Mouse (Mus musculus) hindbrain, embryonic 16.5 days (tissue): Measurements from ENCODE around the gene Hist1h4i. TPM values are rescaled to one million over a fixed set of nuclear protein-coding genes. Genes with fewer than 3 reads are reported as not detected.

Experiments used
- ATAC-seq: fragments of 200-750 bp; cut with Nextera tagmentation; 2 replicates; pipeline ENCODE4 v1.8.0; 2017; ENCODE audit warnings: moderate TSS enrichment, moderate library complexity
- H3K27ac ChIP-seq: fragments of 300-500 bp; sonication (generic); 2 replicates; pipeline ENCODE4 v1.5.1; 2014; ENCODE audit warnings: low read depth, mild to moderate bottlenecking, control low read depth, low read length, moderate library complexity
- H3K27me3 ChIP-seq: fragments of 300-500 bp; sonication (generic); replicated peaks from 2 replicates; pipeline ENCODE4 v1.6.1; 2014; ENCODE audit warnings: low read length; ENCODE audit not compliant: control insufficient read depth, insufficient read depth
- H3K36me3 ChIP-seq: fragments of 300-500 bp; sonication (generic); 2 replicates; pipeline ENCODE4 v1.6.1; 2014; ENCODE audit warnings: mild to moderate bottlenecking, low read length, moderate library complexity, mixed read lengths; ENCODE audit not compliant: control insufficient read depth, insufficient read depth
- H3K4me1 ChIP-seq: fragments of 300-500 bp; sonication (generic); 2 replicates; pipeline ENCODE4 v1.6.1; 2014; ENCODE audit warnings: low read depth, low read length; ENCODE audit not compliant: control insufficient read depth, insufficient read depth
- H3K4me2 ChIP-seq: fragments of 300-500 bp; sonication (generic); 2 replicates; pipeline ENCODE4 v1.6.1; 2014; ENCODE audit warnings: mild to moderate bottlenecking, low read length, control low read depth, moderate library complexity
- H3K4me3 ChIP-seq: fragments of 300-500 bp; sonication (generic); 2 replicates; pipeline ENCODE4 v1.5.1; 2014; ENCODE audit warnings: mild to moderate bottlenecking, low read length, control low read depth, moderate library complexity
- H3K9ac ChIP-seq: fragments of 300-500 bp; sonication (generic); 2 replicates; pipeline ENCODE4 v1.6.1; 2014; ENCODE audit warnings: low read depth, mild to moderate bottlenecking, control low read depth, low read length, moderate library complexity
- H3K9me3 ChIP-seq: fragments of 300-500 bp; sonication (generic); 2 replicates; pipeline ENCODE4 v1.6.1; 2014; ENCODE audit warnings: mild to moderate bottlenecking, low read length, moderate library complexity; ENCODE audit not compliant: control insufficient read depth
- WGBS: fragments of 180-500 bp; shearing (Covaris S2); extraction: QIAGEN DNeasy Blood & Tissue Kit; methylation state at CpG from one replicate; pipeline ENCODE4 v1.1.7; 2014; 5-methylcytosine and 5-hydroxymethylcytosine counted together
- polyA plus RNA-seq: library from polyadenylated mRNA; unstranded; fragments of >200 nt; fragmentation: Nextera tagmentation; extraction: Ambion mirVana; gene quantifications from 2 replicates; pipeline ENCODE4 v1.2.1, GENCODE M21; 2015

The Hist1h4i gene
- polyA plus RNA-seq, 1 experiment from 2014 or later, result 6.7 TPM

DNA sequence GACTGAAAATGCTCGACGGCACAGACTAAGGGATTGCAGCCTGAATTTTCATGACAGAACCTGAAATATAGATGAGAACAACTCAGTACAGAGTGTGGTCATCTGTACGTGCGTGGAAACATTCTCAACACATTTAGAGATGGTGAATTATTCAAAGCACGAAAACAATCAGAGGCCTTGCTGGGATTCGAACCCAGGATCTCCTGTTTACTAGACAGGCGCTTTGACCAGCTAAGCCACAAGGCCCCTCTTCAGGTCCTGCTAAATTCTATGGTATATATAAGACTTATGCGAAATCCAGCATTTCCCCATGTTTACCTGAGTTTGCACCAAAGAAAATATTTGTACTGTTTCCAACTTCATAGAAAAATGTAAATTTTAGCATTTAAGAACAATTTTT is 11.2 kb downstream of the Hist1h4i start:
- H3K27me3 ChIP-seq, result no peaks in the 10 kb centered on the region
- H3K4me3 ChIP-seq, result no peak overlapping the region
- no peaks in the 10 kb centered on the region for H3K36me3 ChIP-seq
- no peak overlapping the region for H3K27ac ChIP-seq
- no peak overlapping the region for H3K9ac ChIP-seq
- no peak for ATAC-seq
- no peak overlapping the region for H3K4me2 ChIP-seq
- H3K9me3 ChIP-seq, result no peaks in the 10 kb centered on the region
- H3K4me1 ChIP-seq, result peaks cover 4% of the 10 kb centered on the region
- WGBS, result 27% methylated on average over 8 of the region's 8 CpGs

DNA sequence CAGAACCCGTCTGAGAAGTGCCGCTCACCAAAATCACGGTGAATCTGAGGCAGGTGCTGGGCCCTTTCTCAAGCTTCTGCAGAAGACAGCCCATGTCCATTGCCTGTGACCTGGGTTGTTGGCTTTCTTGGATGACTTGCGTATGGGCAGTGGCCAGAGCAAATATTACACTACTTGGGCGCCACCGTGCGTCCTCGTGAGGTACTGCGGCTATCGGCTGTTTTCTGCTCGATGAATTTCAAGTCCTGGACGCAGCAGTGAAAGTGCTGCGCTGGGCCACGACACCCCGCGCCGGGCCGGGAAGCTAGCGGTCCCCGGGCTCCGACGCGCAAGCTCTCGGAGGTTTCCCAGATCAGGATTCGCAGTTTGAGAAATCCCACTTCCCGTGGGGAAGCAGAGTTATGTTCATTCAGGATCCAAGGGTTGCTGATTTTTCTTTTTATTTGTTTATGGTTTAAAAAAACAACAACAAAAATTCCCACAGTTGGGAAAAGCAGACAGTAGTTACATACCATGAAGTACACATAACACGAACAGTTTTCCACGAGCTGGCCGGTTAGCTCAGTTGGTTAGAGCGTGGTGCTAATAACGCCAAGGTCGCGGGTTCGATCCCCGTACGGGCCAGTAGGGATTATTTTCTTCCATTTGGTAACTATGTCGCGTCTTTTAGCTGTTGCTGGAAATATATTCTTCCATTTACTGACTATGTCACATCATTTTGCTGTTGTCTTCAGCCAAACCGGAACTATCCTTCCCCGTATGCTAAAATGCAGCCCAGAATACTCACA is 12.3 kb downstream of the Hist1h4i start:
- WGBS, result under 1% methylated on average over 40 of the region's 40 CpGs
- peak overlapping the region; percentile 47 for H3K9ac ChIP-seq
- ATAC-seq, result peak; percentile 83

DNA sequence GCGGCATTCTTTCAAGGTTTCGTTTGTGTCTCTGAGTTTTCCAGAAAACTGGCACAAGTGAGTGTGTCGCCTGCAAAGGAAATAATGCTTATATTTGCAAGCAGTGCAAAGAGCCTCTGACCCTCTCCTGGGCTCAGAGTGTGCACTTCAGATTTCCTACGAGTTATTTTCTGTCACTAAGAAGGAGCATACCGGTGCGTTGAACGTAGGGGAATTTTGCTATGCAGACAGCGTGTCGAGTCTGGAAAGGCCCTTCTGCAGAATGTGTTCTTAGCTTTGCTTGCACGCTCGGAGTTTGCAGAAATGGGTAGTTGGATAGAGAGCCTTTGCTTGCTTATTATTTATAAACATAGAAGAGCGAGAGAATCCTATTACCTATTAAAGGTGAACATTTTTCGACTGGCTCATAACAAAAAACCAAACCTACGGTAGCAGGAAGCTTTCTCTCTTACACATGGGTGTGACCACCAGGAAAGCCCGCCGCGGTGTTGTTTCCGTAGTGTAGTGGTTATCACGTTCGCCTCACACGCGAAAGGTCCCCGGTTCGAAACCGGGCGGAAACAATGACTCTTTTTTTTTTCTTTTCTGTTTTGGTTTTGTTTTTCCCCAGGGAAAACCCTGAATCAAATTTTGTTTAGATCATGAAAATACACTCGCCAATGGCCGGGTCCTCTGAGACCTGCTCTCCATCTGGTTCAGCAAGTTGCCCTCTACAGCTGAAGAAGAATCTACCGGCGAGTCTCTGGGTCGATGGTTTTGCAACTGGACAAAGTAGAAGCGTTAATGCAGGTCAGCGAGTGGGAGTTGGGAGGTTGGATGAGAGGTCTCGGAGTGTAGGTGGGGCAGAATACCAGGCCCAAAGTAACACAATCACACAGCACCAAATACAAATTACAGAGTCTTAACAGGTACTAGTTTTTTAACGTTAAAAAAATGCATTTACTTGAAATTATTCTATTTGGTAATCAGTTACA is 14.8 kb downstream of the Hist1h4i start:
- Histone ChIP-seq H3K4me1 (no peaks in the 10 kb centered on the region; the same call in 1 of the 2 replicates), H3K27ac (peak overlapping the region; percentile 62; the same call in 1 of the 2 replicates), H3K36me3 (no peaks in the 10 kb centered on the region), H3K4me2 (peak overlapping the region; percentile 69), H3K9me3 (no peaks in the 10 kb centered on the region), H3K4me3 (peak overlapping the region; percentile 44), H3K27me3 (no peaks in the 10 kb centered on the region), H3K9ac (peak overlapping the region; percentile 47; the same call in 1 of the 2 replicates)
- WGBS, result 1% methylated on average over 35 of the region's 35 CpGs
- peak; percentile 67 for ATAC-seq

More for the DNA sequence above, 12.3 kb downstream of the Hist1h4i start:
- Histone ChIP-seq H3K4me2 (peak overlapping the region; percentile 53), H3K9me3 (no peaks in the 10 kb centered on the region), H3K4me1 (no peaks in the 10 kb centered on the region), H3K4me3 (peak overlapping the region; percentile 42), H3K36me3 (no peaks in the 10 kb centered on the region), H3K27me3 (no peaks in the 10 kb centered on the region), H3K27ac (no peak overlapping the region)

DNA sequence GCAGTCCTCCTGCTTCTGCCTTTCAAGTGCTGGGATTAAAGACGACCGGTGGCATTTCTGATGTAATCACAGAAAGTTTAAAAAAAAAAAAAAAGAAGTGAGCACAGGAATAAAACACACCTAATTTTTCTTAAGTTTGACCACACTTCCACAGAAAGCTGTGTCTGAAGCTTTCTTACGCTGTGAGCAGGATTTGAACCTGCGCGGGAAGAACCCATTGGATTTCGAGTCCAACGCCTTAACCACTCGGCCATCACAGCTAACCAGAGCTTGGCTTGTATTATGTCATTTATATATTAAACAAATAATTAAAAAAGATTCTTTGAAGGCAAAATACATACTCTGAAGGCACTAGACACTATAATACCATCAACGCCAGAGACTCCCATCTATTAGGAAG is 18.9 kb downstream of the Hist1h4i start:
- Histone ChIP-seq H3K4me3 (peak overlapping the region; percentile 36), H3K27ac (no peak overlapping the region), H3K9ac (no peak overlapping the region), H3K27me3 (peaks cover 20% of the 10 kb centered on the region), H3K9me3 (no peaks in the 10 kb centered on the region), H3K4me1 (peaks cover 3% of the 10 kb centered on the region), H3K4me2 (peak overlapping the region; percentile 61), H3K36me3 (no peaks in the 10 kb centered on the region)
- under 1% methylated on average over 9 of the region's 9 CpGs for WGBS
- ATAC-seq, result peak; percentile 64; the same call in 1 of the 2 replicates

DNA sequence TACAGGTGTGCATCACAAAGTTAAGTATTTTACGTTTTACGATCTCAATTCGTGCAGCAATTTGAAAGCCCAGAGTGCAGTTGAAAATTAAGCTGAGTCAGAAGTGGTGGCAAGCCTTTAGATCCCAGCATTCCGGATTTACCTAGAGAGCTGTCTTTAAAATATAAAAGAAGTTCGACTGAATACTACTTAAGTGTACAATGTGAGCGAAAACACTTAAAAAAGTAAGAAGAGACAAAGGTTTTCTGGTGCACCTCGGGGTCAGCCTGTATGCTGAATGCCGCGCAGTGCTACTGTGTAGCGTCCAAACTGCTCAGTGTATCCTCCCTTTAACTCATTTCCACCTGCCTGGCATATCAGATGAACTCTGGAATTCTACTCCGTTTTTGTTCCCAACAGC is 19.6 kb downstream of the Hist1h4i start:
- H3K27me3 ChIP-seq, result peaks cover 23% of the 10 kb centered on the region
- ATAC-seq, result no peak
- H3K4me2 ChIP-seq, result peak overlapping the region; percentile 61
- H3K4me1 ChIP-seq, result peaks cover 3% of the 10 kb centered on the region
- H3K9me3 ChIP-seq, result no peaks in the 10 kb centered on the region
- peak overlapping the region; percentile 36 for H3K4me3 ChIP-seq
- WGBS, result under 1% methylated on average over 11 of the region's 11 CpGs
- H3K9ac ChIP-seq, result no peak overlapping the region
- H3K27ac ChIP-seq, result no peak overlapping the region
- H3K36me3 ChIP-seq, result no peaks in the 10 kb centered on the region

- no peaks in the 10 kb centered on the region for H3K36me3 ChIP-seq
- no peak overlapping the region for H3K27ac ChIP-seq
- peaks cover 30% of the 10 kb centered on the region for H3K27me3 ChIP-seq
- H3K9ac ChIP-seq, result no peak overlapping the region
- no peak; the same call in 1 of the 2 replicates for ATAC-seq
- 0% methylated on average over 8 of the region's 8 CpGs for WGBS
- H3K4me1 ChIP-seq, result peaks cover 3% of the 10 kb centered on the region
- H3K4me3 ChIP-seq, result peak overlapping the region; percentile 36
- peak overlapping the region; percentile 61 for H3K4me2 ChIP-seq
- no peaks in the 10 kb centered on the region for H3K9me3 ChIP-seq
Measured at GRCm38 (mm10) chr13:22020901-22021339, 20.2 kb downstream of the Hist1h4i start.

GRCm38 (mm10) chr13:22019934-22020835 is 21.0 kb downstream of the Hist1h4i start:
- H3K4me3 ChIP-seq, result peak overlapping the region; percentile 36
- H3K27me3 ChIP-seq, result peaks cover 34% of the 10 kb centered on the region
- H3K27ac ChIP-seq, result no peak overlapping the region
- H3K4me1 ChIP-seq, result peaks cover 3% of the 10 kb centered on the region
- H3K9ac ChIP-seq, result no peak overlapping the region
- H3K9me3 ChIP-seq, result peaks cover under 1% of the 10 kb centered on the region
- peak overlapping the region; percentile 61 for H3K4me2 ChIP-seq
- no peaks in the 10 kb centered on the region for H3K36me3 ChIP-seq
- WGBS, result 1% methylated on average over 44 of the region's 44 CpGs
- no peak for ATAC-seq
